Mouse (Mus musculus) neural tube, embryonic 15.5 days (tissue): ENCODE measurements around the gene 4930432M17Rik. TPM values are rescaled to one million over a fixed set of nuclear protein-coding genes. Genes with fewer than 3 reads are reported as not detected.
A peak's percentile ranks its signal among the peaks of the same experiment; 100 is the strongest.

Experiments
- ATAC-seq: fragments of 200-750 bp; cut with Nextera tagmentation; 2 replicates; pipeline ENCODE4 v1.8.0; 2017; ENCODE audit warnings: mild to moderate bottlenecking, moderate TSS enrichment, moderate library complexity; ENCODE audit not compliant: low FRiP score
- H3K27ac ChIP-seq: fragments of 300-500 bp; sonication (generic); replicated peaks from 2 replicates; pipeline ENCODE4 v1.5.1; 2015; ENCODE audit warnings: mild to moderate bottlenecking, inconsistent platforms
- H3K27me3 ChIP-seq: fragments of 300-500 bp; sonication (generic); replicated peaks from 2 replicates; pipeline ENCODE4 v1.6.1; 2015; ENCODE audit warnings: inconsistent platforms
- H3K36me3 ChIP-seq: fragments of 300-500 bp; sonication (generic); 2 replicates; pipeline ENCODE4 v1.6.1; 2015; ENCODE audit warnings: inconsistent platforms
- H3K4me1 ChIP-seq: fragments of 300-500 bp; sonication (generic); 2 replicates; pipeline ENCODE4 v1.6.1; 2015; ENCODE audit warnings: inconsistent platforms
- H3K4me2 ChIP-seq: fragments of 300-500 bp; sonication (generic); 2 replicates; pipeline ENCODE4 v1.6.1; 2015; ENCODE audit warnings: inconsistent platforms, mild to moderate bottlenecking, moderate library complexity
- H3K4me3 ChIP-seq: fragments of 300-500 bp; sonication (generic); replicated peaks from 2 replicates; pipeline ENCODE4 v1.5.1; 2015; ENCODE audit warnings: mild to moderate bottlenecking, inconsistent platforms
- H3K9ac ChIP-seq: fragments of 300-500 bp; sonication (generic); replicated peaks from 2 replicates; pipeline ENCODE4 v1.6.1; 2015; ENCODE audit warnings: mild to moderate bottlenecking, inconsistent platforms
- H3K9me3 ChIP-seq: fragments of 300-500 bp; sonication (generic); replicated peaks from 2 replicates; pipeline ENCODE4 v1.6.1; 2016; ENCODE audit warnings: inconsistent platforms
- WGBS: fragments of 180-500 bp; shearing (Covaris S2); methylation state at CpG from one replicate; pipeline ENCODE4 v1.1.7; 2015; ENCODE audit warnings: mixed read lengths; 5-methylcytosine and 5-hydroxymethylcytosine counted together
- polyA plus RNA-seq: library from polyadenylated mRNA; unstranded; fragments of >200 nt; fragmentation: Nextera tagmentation; extraction: Ambion mirVana; gene quantifications from 2 replicates; pipeline ENCODE4 v1.2.1, GENCODE M21; 2015

Gene 4930432M17Rik
- polyA plus RNA-seq, 1 experiment from 2014 or later = not detected

DNA sequence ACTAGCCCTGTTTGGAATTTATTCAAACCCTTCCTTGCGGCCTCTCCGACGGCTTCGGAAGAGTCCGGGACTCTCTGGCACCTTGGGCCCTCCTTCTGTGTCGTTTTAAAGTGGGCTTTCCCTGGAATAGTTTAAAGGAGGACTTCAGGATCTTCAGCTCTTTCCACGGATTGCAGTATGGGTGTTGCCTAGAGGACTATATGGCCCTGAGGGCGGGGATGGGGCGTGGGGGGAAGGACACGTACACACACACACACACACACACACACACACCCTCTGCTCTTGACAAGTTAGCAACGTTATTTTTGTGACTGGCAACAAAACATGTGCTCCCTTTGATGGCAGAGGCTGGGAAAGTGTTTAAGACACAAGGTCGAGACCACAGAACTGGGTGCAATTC, 54.0 kb downstream of the 4930432M17Rik start:
- ATAC-seq = no peak

DNA sequence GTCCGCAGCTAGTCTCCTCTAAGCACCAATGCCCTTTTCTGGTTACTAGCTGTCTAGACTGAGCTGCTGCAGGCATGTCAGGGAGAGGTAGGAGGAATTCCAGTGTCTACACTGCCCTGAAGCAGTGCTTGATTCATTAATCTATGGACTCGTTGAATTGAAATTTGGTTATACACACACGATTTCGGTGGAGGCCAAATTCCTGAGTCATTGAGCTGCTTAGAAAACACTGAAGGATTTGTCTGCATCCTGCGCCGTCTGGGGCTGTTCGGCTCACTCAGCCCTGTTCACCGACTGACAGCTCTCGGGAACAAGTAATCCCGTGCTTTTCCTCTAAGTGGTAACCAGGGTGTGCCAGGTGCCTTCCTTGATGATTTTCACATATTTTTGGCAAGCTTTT, 55.1 kb downstream of the 4930432M17Rik start:
- H3K36me3 ChIP-seq = no peaks in the 10 kb centered on the region
- 0 out of 2 replicates have a peak overlapping the region, but pooled peaks have one; percentile 88 for H3K4me2 ChIP-seq
- ATAC-seq = no peak
- H3K9me3 ChIP-seq = no peaks in the 10 kb centered on the region
- 0 out of 2 replicates have a peak, but pooled peaks cover 2% of the 10 kb centered on the region for H3K27me3 ChIP-seq
- WGBS = 81% methylated on average over 10 of the region's 10 CpGs
- H3K4me1 ChIP-seq = peaks cover 33% of the 10 kb centered on the region
- no peak overlapping the region for H3K4me3 ChIP-seq
- H3K9ac ChIP-seq = no peak overlapping the region
- no peak overlapping the region for H3K27ac ChIP-seq

More for the DNA sequence above, 54.0 kb downstream of the 4930432M17Rik start:
- Histone ChIP-seq H3K36me3 (no peaks in the 10 kb centered on the region), H3K27me3 (0 out of 2 replicates have a peak, but pooled peaks cover 2% of the 10 kb centered on the region), H3K27ac (peak overlapping the region; percentile 79; the same call in 1 of the 2 replicates), H3K9me3 (no peaks in the 10 kb centered on the region), H3K4me2 (peak overlapping the region; percentile 88), H3K9ac (peak overlapping the region; percentile 65), H3K4me1 (peaks cover 33% of the 10 kb centered on the region), H3K4me3 (peak overlapping the region; percentile 73)
- WGBS = 34% methylated on average over 12 of the region's 12 CpGs

DNA sequence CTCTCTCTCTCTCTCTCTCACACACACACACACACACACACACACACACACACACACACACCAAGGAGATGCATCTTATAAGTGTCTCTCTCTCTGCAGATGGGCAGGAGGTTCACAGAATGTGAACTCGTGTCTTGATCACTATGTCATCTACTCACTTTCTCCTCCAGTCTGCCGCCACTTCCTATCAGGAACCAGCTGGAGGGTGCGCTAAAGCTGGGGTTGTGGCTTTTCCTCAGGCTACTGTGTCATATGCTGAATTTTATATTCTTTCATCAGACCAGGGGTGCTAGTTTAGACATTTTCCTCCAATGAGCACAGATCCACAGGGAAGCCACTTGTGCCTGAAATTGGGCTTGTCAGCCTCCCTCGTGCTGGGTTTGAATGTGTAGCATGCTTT, 59.1 kb downstream of the 4930432M17Rik start:
- 92% methylated on average over 4 of the region's 4 CpGs for WGBS

More for the DNA sequence above, 59.1 kb downstream of the 4930432M17Rik start:
- peaks cover 13% of the 10 kb centered on the region for H3K36me3 ChIP-seq
- H3K4me2 ChIP-seq = no peak overlapping the region
- H3K27me3 ChIP-seq = no peaks in the 10 kb centered on the region
- ATAC-seq = no peak
- no peaks in the 10 kb centered on the region for H3K9me3 ChIP-seq
- no peak overlapping the region for H3K9ac ChIP-seq
- no peak overlapping the region for H3K4me3 ChIP-seq
- H3K27ac ChIP-seq = no peak overlapping the region
- peaks cover 7% of the 10 kb centered on the region for H3K4me1 ChIP-seq

Other genes with a start within 250 kb of the 4930432M17Rik start
- gene Cnn3, start 244.3 kb upstream of the 4930432M17Rik start, polyA plus RNA-seq = 381 and 465 TPM in 2 replicates
- 1.2 and 2.9 TPM in 2 replicates for gene Slc44a3, start 138.4 kb upstream of the 4930432M17Rik start, polyA plus RNA-seq
- 7.7 and 9.3 TPM in 2 replicates for gene F3, start 52.8 kb downstream of the 4930432M17Rik start, polyA plus RNA-seq
- 71.2 and 74.4 TPM in 2 replicates for gene Abcd3, start 144.5 kb downstream of the 4930432M17Rik start, polyA plus RNA-seq